In the genomic region with DNA sequence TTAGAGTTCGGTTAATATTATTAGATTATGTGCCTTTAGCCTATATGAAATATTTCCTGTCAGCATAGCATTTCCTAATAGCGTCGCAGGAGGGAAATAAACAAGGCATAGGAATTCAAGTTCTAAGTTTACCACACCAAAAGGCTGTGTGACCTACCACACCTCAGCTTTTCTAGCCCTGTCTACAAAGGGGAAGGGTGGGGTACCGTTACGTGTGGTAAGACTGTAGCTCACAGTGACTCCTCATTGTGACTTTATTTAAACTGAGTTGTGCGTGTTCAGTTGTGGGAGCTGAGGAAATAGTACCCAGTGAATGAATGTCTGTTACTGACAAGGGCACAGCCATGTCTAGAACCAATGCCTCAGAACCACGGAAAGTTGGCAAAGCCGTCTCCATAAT, we compare ENCODE assay signal across 19 mouse cellular contexts. TPM values are rescaled to one million over a fixed set of nuclear protein-coding genes. Genes with fewer than 3 reads are reported as not detected.
DNase-seq lines count a peak whose midpoint lies in the region; ATAC-seq and TF ChIP-seq lines count a peak whose summit lies in the region.
"Had no signal": no experiment of that assay in that cellular context is flagged by ENCODE, and none has a peak within 500 bp of the region (broad histone marks: within the 10 kb centered on the region; RNA-seq: fewer than 3 reads in every experiment).

No protein-coding gene starts in this region.

- peaks cover 5% of the 10 kb centered on the region for H3K4me1 ChIP-seq in testis, adult 2 months (ENCODE audit: control insufficient read depth, insufficient read depth, low read length)
- no peaks in the 10 kb centered on the region for H3K4me1 ChIP-seq in limb, embryonic 10.5 days
- H3K4me1 ChIP-seq: embryonic facial prominence, embryonic 10.5 days; forebrain, embryonic 13.5 days; heart, embryonic 12.5 days; hindbrain, embryonic 15.5 days had no signal

- no peaks in the 10 kb centered on the region for H3K36me3 ChIP-seq in testis, adult 2 months (ENCODE audit: control insufficient read depth, insufficient read depth, low read length)
- peaks cover 14% of the 10 kb centered on the region for H3K36me3 ChIP-seq in limb, embryonic 10.5 days
- H3K36me3 ChIP-seq: heart, embryonic 12.5 days; hindbrain, embryonic 15.5 days had no signal

- H3K4me3 ChIP-seq in testis, adult 2 months (ENCODE audit: control insufficient read depth, low read depth, low read length): peak overlapping the region; percentile 4; the same call in 1 of the 2 replicates
- no peak overlapping the region for H3K4me3 ChIP-seq in limb, embryonic 10.5 days
- H3K4me3 ChIP-seq: embryonic facial prominence, embryonic 10.5 days; forebrain, embryonic 13.5 days; heart, embryonic 12.5 days; hindbrain, embryonic 15.5 days had no signal

- no peaks in the 10 kb centered on the region for H3K27me3 ChIP-seq in testis, adult 2 months (ENCODE audit: control insufficient read depth, insufficient read depth, low read length)
- H3K27me3 ChIP-seq in limb, embryonic 10.5 days (ENCODE audit: low read depth, poor library complexity, severe bottlenecking): no peaks in the 10 kb centered on the region
- H3K27me3 ChIP-seq: forebrain, embryonic 13.5 days; heart, embryonic 12.5 days; hindbrain, embryonic 15.5 days; Patski had no signal

- H3K9me3 ChIP-seq in limb, embryonic 10.5 days (replicated peaks): no peaks in the 10 kb centered on the region
- H3K9me3 ChIP-seq: embryonic facial prominence, embryonic 10.5 days; forebrain, embryonic 13.5 days; heart, embryonic 12.5 days; hindbrain, embryonic 15.5 days had no signal

- 96% methylated on average over 8 of the region's 8 CpGs for WGBS in limb, embryonic 10.5 days

- TF ChIP-seq POLR2A in testis, adult 2 months (IDR thresholded peaks at IDR 0.05; ENCODE audit: control insufficient read depth, low read depth, low read length): no peak

- DNase-seq in testis, postnatal 10 days (ENCODE audit: low spot score): no peak
- peak; percentile 53 for DNase-seq in R1 (ENCODE audit: low read depth, low spot score)
- no peak for DNase-seq in limb, embryonic 10.5 days (ENCODE audit: low spot score)
- no peak for DNase-seq in lung, postnatal 25 days (ENCODE audit: low spot score)
- DNase-seq: adrenal gland, postnatal 10 days; cerebellum, adult 11 months; cerebellum, adult 8-10 months; cerebellum, postnatal 25 days; forebrain, postnatal 0 days; gastrocnemius, postnatal 14 days; heart, postnatal 36 days had no signal

- no peak for TF ChIP-seq CTCF in testis, adult 2 months (IDR thresholded peaks at IDR 0.05; ENCODE audit: control insufficient read depth, insufficient read depth, insufficient replicate concordance, low read depth, low read length)

- ATAC-seq in neutrophil, adult 5-6 weeks (ENCODE audit: extremely low read depth, insufficient number of reproducible peaks, low FRiP score, poor library complexity, severe bottlenecking): peak; percentile 16; the same call in 1 of the 2 replicates
- ATAC-seq: CD4-positive, CD25-positive, alpha-beta regulatory T cell, adult 4 months; forebrain, embryonic 13.5 days; forebrain, postnatal 0 days; Patski had no signal

- H3K27ac ChIP-seq in testis, adult 2 months (ENCODE audit: control insufficient read depth, insufficient read depth, low read depth, low read length): no peak overlapping the region
- H3K27ac ChIP-seq in limb, embryonic 10.5 days: no peak overlapping the region
- H3K27ac ChIP-seq: embryonic facial prominence, embryonic 10.5 days; forebrain, embryonic 13.5 days; hindbrain, embryonic 15.5 days had no signal

RNA-seq across cellular contexts. Expression of a gene that starts 8.0 kb away (rescaled TPM):
- 0.45 and 0.54 TPM in 2 replicates for polyA plus RNA-seq in testis, adult 2 months (2012; rRNA removed)
- 18.4 and 18.6 TPM in 2 replicates for total RNA-seq in neutrophil, adult 5-6 weeks (2017)
- 5.9 and 7.0 TPM in 2 replicates for polyA plus RNA-seq in limb, embryonic 10.5 days (2016; fragmentation: Nextera tagmentation; extraction: Ambion mirVana)
